Mouse (Mus musculus): ENCODE results near the gene Ch25h.

The Ch25h gene

GRCm38 (mm10) chr19:34464453-34464852 is 10.5 kb downstream of the Ch25h start:
- DNase-seq = no peak

- no peak for DNase-seq
These were observed 13.4 kb downstream of the Ch25h start for GRCm38 (mm10) chr19:34461451-34462019.

GRCm38 (mm10) chr19:34450784-34451370 is 24.1 kb downstream of the Ch25h start:
- no peak for DNase-seq

- no peak for DNase-seq
These were observed 26.1 kb downstream of the Ch25h start for GRCm38 (mm10) chr19:34448851-34449250.

GRCm38 (mm10) chr19:34445410-34446012 is 29.5 kb downstream of the Ch25h start:
- no peak for DNase-seq

- DNase-seq = no peak
These were observed 30.2 kb downstream of the Ch25h start for GRCm38 (mm10) chr19:34444785-34445184.

GRCm38 (mm10) chr19:34441979-34442378 is 33.0 kb downstream of the Ch25h start:
- peak; percentile 3 for DNase-seq

GRCm38 (mm10) chr19:34435197-34435611 is 39.8 kb downstream of the Ch25h start:
- DNase-seq = no peak

GRCm38 (mm10) chr19:34431314-34431713 is 43.6 kb downstream of the Ch25h start:
- no peak for DNase-seq

GRCm38 (mm10) chr19:34423783-34424335 is 51.1 kb downstream of the Ch25h start:
- DNase-seq = no peak

Measured in thymus, postnatal 25 days (tissue).